Mouse (Mus musculus): Measurements from ENCODE around the gene Vamp1. TPM values are rescaled to one million over a fixed set of nuclear protein-coding genes. Genes with fewer than 3 reads are reported as not detected.
A peak's percentile ranks its signal among the peaks of the same experiment; 100 is the strongest.

The Vamp1 gene
- polyA plus RNA-seq, 1 experiment from 2014 or later, result 2.6 TPM

- WGBS, result 43% methylated on average over 7 of the region's 7 CpGs
- H3K27me3 ChIP-seq (ENCODE audit: insufficient read depth, low read length), result no peaks in the 10 kb centered on the region
- peak overlapping the region; percentile 12 for H3K27ac ChIP-seq (ENCODE audit: low read depth)
- H3K36me3 ChIP-seq (ENCODE audit: insufficient read depth), result no peaks in the 10 kb centered on the region
- ATAC-seq (ENCODE audit: insufficient read depth), result peak; percentile 63
- no peaks in the 10 kb centered on the region for H3K9me3 ChIP-seq (ENCODE audit: low read depth, low read length)
- H3K4me2 ChIP-seq, result peak overlapping the region; percentile 13; the same call in 1 of the 2 replicates
- DNase-seq, result peak; percentile 40
- H3K4me3 ChIP-seq (ENCODE audit: low read depth, low read length), result no peak overlapping the region
- no peaks in the 10 kb centered on the region; the same call in 1 of the 2 replicates for H3K4me1 ChIP-seq (ENCODE audit: insufficient read depth)
- TF ChIP-seq CTCF (IDR thresholded peaks at IDR 0.05; ENCODE audit: low read depth), result no peak
- H3K9ac ChIP-seq, result no peak overlapping the region
Observed at GRCm38 (mm10) chr6:125233816-125234519, 18.6 kb downstream of the Vamp1 start.

DNA sequence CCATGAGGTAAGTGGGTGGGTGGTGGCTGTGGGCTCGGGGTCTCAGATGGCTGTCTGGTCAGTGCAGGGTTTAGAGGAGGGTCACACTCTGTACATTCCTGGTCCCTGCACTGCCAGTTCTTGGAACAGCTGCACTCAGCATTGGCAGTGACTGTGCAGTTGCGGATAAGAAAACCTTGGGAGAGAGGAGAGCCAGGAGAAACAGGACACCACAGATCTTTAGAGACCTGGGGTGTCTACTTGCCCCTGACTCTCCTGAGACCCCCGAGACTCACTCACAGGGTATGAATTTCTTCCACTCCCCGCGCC, 19.1 kb downstream of the Vamp1 start:
- Histone ChIP-seq H3K9ac (no peak overlapping the region), H3K27ac (ENCODE audit: low read depth) (no peak overlapping the region; the same call in 1 of the 2 replicates), H3K4me2 (peak overlapping the region; percentile 13; the same call in 1 of the 2 replicates), H3K4me1 (ENCODE audit: insufficient read depth) (no peaks in the 10 kb centered on the region; the same call in 1 of the 2 replicates), H3K36me3 (ENCODE audit: insufficient read depth) (no peaks in the 10 kb centered on the region), H3K27me3 (ENCODE audit: insufficient read depth, low read length) (no peaks in the 10 kb centered on the region), H3K9me3 (ENCODE audit: low read depth, low read length) (no peaks in the 10 kb centered on the region), H3K4me3 (ENCODE audit: low read depth, low read length) (no peak overlapping the region)
- ATAC-seq (ENCODE audit: insufficient read depth) (no peak), DNase-seq (no peak)
- WGBS, result 50% methylated on average over 5 of the region's 5 CpGs
- no peak for TF ChIP-seq CTCF (IDR thresholded peaks at IDR 0.05; ENCODE audit: low read depth)

- no peak for DNase-seq
- H3K27ac ChIP-seq (ENCODE audit: low read depth), result no peak overlapping the region
- WGBS, result 77% methylated on average over 6 of the region's 6 CpGs
- no peak for ATAC-seq (ENCODE audit: insufficient read depth)
- H3K4me3 ChIP-seq (ENCODE audit: low read depth, low read length), result no peak overlapping the region
- H3K4me1 ChIP-seq (ENCODE audit: insufficient read depth), result no peaks in the 10 kb centered on the region; the same call in 1 of the 2 replicates
- no peaks in the 10 kb centered on the region for H3K27me3 ChIP-seq (ENCODE audit: insufficient read depth, low read length)
- no peak for TF ChIP-seq CTCF (IDR thresholded peaks at IDR 0.05; ENCODE audit: low read depth)
- H3K36me3 ChIP-seq (ENCODE audit: insufficient read depth), result no peaks in the 10 kb centered on the region
- H3K9ac ChIP-seq, result no peak overlapping the region
- H3K9me3 ChIP-seq (ENCODE audit: low read depth, low read length), result no peaks in the 10 kb centered on the region
- H3K4me2 ChIP-seq, result no peak overlapping the region
Observed at GRCm38 (mm10) chr6:125236341-125236740, 21.0 kb downstream of the Vamp1 start.

- no peak within 1 kb of the TSS for H3K9ac ChIP-seq
- 48% methylated on average over 6 of the region's 6 CpGs for WGBS
Observed at GRCm38 (mm10) chr6:125236782-125237181, 21.4 kb downstream of the Vamp1 start, which contains the start of gene Cd27. Gene Cd27 (minus strand): TSS chr6:125237010.

GRCm38 (mm10) chr6:125237421-125237820, 22.1 kb downstream of the Vamp1 start:
- no peak for ATAC-seq (ENCODE audit: insufficient read depth)
- Histone ChIP-seq H3K36me3 (ENCODE audit: insufficient read depth) (no peaks in the 10 kb centered on the region), H3K9ac (no peak overlapping the region), H3K4me3 (ENCODE audit: low read depth, low read length) (no peak overlapping the region), H3K4me2 (no peak overlapping the region), H3K9me3 (ENCODE audit: low read depth, low read length) (no peaks in the 10 kb centered on the region), H3K27ac (ENCODE audit: low read depth) (no peak overlapping the region), H3K27me3 (ENCODE audit: insufficient read depth, low read length) (no peaks in the 10 kb centered on the region), H3K4me1 (ENCODE audit: insufficient read depth) (no peaks in the 10 kb centered on the region; the same call in 1 of the 2 replicates)
- no peak for DNase-seq
- no peak for TF ChIP-seq CTCF (IDR thresholded peaks at IDR 0.05; ENCODE audit: low read depth)
- 77% methylated on average over 4 of the region's 4 CpGs for WGBS

More at GRCm38 (mm10) chr6:125236782-125237181, 21.4 kb downstream of the Vamp1 start, which contains the start of gene Cd27:
- Histone ChIP-seq H3K27me3 (ENCODE audit: insufficient read depth, low read length) (no peaks in the 10 kb centered on the region), H3K4me3 (ENCODE audit: low read depth, low read length) (no peak within 1 kb of the TSS), H3K4me1 (ENCODE audit: insufficient read depth) (no peaks in the 10 kb centered on the region; the same call in 1 of the 2 replicates), H3K36me3 (ENCODE audit: insufficient read depth) (no peaks in the 10 kb centered on the region), H3K4me2 (no peak within 1 kb of the TSS), H3K27ac (ENCODE audit: low read depth) (no peak within 1 kb of the TSS), H3K9me3 (ENCODE audit: low read depth, low read length) (no peaks in the 10 kb centered on the region)
- no peak for TF ChIP-seq CTCF (IDR thresholded peaks at IDR 0.05; ENCODE audit: low read depth)
- no peak for ATAC-seq (ENCODE audit: insufficient read depth)
- no peak for DNase-seq

- ATAC-seq (ENCODE audit: insufficient read depth) (no peak), DNase-seq (peak; percentile 17)
- Histone ChIP-seq H3K9me3 (ENCODE audit: low read depth, low read length) (no peaks in the 10 kb centered on the region), H3K4me2 (no peak overlapping the region), H3K4me3 (ENCODE audit: low read depth, low read length) (no peak overlapping the region), H3K27me3 (ENCODE audit: insufficient read depth, low read length) (no peaks in the 10 kb centered on the region), H3K9ac (no peak overlapping the region), H3K27ac (ENCODE audit: low read depth) (no peak overlapping the region), H3K4me1 (ENCODE audit: insufficient read depth) (no peaks in the 10 kb centered on the region), H3K36me3 (ENCODE audit: insufficient read depth) (no peaks in the 10 kb centered on the region)
- no peak for TF ChIP-seq CTCF (IDR thresholded peaks at IDR 0.05; ENCODE audit: low read depth)
- WGBS, result 41% methylated on average over 6 of the region's 6 CpGs
Observed at GRCm38 (mm10) chr6:125238396-125238795, 23.0 kb downstream of the Vamp1 start.

DNA sequence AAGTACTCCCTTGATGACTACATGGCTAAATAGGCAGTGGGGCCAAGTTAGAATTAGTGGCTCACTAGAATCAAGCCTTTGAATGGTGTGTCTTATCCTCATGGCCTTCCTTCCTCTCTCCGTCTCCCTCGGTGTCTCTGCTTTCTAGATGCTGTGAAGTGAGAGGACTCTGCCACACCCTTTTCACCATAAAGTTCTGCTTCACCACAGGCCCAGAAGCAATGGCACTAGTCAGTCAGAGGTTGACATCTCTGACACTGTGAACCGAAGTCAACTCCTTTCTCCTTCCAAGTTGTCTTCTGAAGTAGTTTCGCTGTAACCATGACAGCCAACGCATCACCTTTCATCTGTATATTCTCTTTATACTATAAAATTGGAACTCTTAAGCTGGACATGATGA, 24.2 kb downstream of the Vamp1 start:
- TF ChIP-seq CTCF (IDR thresholded peaks at IDR 0.05; ENCODE audit: low read depth), result no peak
- Histone ChIP-seq H3K9me3 (ENCODE audit: low read depth, low read length) (no peaks in the 10 kb centered on the region), H3K27ac (ENCODE audit: low read depth) (no peak overlapping the region), H3K4me1 (ENCODE audit: insufficient read depth) (no peaks in the 10 kb centered on the region), H3K27me3 (ENCODE audit: insufficient read depth, low read length) (no peaks in the 10 kb centered on the region), H3K4me2 (no peak overlapping the region), H3K9ac (no peak overlapping the region), H3K36me3 (ENCODE audit: insufficient read depth) (no peaks in the 10 kb centered on the region), H3K4me3 (ENCODE audit: low read depth, low read length) (no peak overlapping the region)
- ATAC-seq (ENCODE audit: insufficient read depth), result no peak
- DNase-seq, result no peak
- WGBS, result 91% methylated on average over 5 of the region's 5 CpGs
